Comparison of ENCODE assay signal across 9 mouse cellular contexts in the genomic region with DNA sequence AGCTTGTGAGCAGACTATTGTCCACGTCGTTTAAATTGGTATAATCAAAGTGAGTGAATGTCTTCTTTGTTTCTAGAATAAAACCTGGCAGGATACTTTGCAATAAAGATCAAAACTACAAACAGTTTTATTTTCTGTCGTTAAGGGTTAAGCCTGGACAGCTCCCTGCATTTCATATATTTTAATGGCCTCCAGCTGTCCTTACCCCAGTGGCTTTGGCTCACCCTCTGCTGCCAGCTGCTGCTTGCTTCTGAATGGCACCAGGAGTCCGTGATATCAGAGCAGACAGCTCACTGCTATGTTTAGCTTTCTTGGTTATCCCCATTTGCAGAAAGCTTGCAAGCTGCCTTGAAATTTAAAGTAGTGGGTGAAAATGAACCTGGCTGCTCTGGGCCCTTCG. TPM values are rescaled to one million over a fixed set of nuclear protein-coding genes. Genes with fewer than 3 reads are reported as not detected.
A peak's percentile ranks its signal among the peaks of the same experiment; 100 is the strongest.
DNase-seq lines count a peak whose midpoint lies in the region; ATAC-seq and TF ChIP-seq lines count a peak whose summit lies in the region.
"Had no signal": no experiment of that assay in that cellular context is flagged by ENCODE, and none has a peak within 500 bp of the region (broad histone marks: within the 10 kb centered on the region; RNA-seq: fewer than 3 reads in every experiment).

No protein-coding gene starts in this region.

- peaks cover 22% of the 10 kb centered on the region for H3K4me1 ChIP-seq in forebrain, embryonic 12.5 days
- peaks cover 14% of the 10 kb centered on the region for H3K4me1 ChIP-seq in hindbrain, postnatal 0 days (ENCODE audit: insufficient read depth, low read length)
- H3K4me1 ChIP-seq in midbrain, embryonic 12.5 days, result peaks cover 18% of the 10 kb centered on the region

- H3K9ac ChIP-seq in forebrain, embryonic 12.5 days, result peak overlapping the region; percentile 78
- H3K9ac ChIP-seq in hindbrain, postnatal 0 days (replicated peaks; ENCODE audit: low read length), result peak overlapping the region; percentile 79
- peak overlapping the region; percentile 80 for H3K9ac ChIP-seq in midbrain, embryonic 12.5 days (replicated peaks)

- peak overlapping the region; percentile 79 for H3K4me2 ChIP-seq in forebrain, embryonic 12.5 days
- peak overlapping the region; percentile 90 for H3K4me2 ChIP-seq in hindbrain, postnatal 0 days (ENCODE audit: low read depth, low read length)
- H3K4me2 ChIP-seq in midbrain, embryonic 12.5 days (replicated peaks), result peak overlapping the region; percentile 70

- peak overlapping the region; percentile 64 for H3K4me3 ChIP-seq in forebrain, embryonic 12.5 days (replicated peaks)
- H3K4me3 ChIP-seq in hindbrain, postnatal 0 days (ENCODE audit: low read length), result peak overlapping the region; percentile 73
- peak overlapping the region; percentile 72 for H3K4me3 ChIP-seq in midbrain, embryonic 12.5 days

- peak; percentile 27 to 42 for DNase-seq in cerebellum, postnatal 14 days
- no peak for DNase-seq in cerebellum, adult 11 months
- peak; percentile 53 for DNase-seq in A20 (ENCODE audit: low read depth, low spot score)
- DNase-seq in hindbrain, postnatal 0 days (ENCODE audit: low spot score), result peak; percentile 65
- no peak for DNase-seq in layer of hippocampus, postnatal 14 days (ENCODE audit: low spot score in 2 of 2)
- no peak for DNase-seq in urinary bladder, adult 18-20 months (ENCODE audit: low spot score in 2 of 2)

- no peak overlapping the region for H3K27ac ChIP-seq in forebrain, embryonic 12.5 days
- peak overlapping the region; percentile 82 for H3K27ac ChIP-seq in hindbrain, postnatal 0 days
- H3K27ac ChIP-seq in midbrain, embryonic 12.5 days (replicated peaks), result no peak overlapping the region

- ATAC-seq in forebrain, embryonic 12.5 days (ENCODE audit: low FRiP score), result no peak
- ATAC-seq in hindbrain, postnatal 0 days, result peak; percentile 41; the same call in 1 of the 2 replicates
- no peak for ATAC-seq in midbrain, embryonic 12.5 days (ENCODE audit: low FRiP score, low read depth)

- H3K9me3 ChIP-seq in forebrain, embryonic 12.5 days, result no peaks in the 10 kb centered on the region
- H3K9me3 ChIP-seq in hindbrain, postnatal 0 days (ENCODE audit: low read length), result no peaks in the 10 kb centered on the region
- H3K9me3 ChIP-seq in midbrain, embryonic 12.5 days, result no peaks in the 10 kb centered on the region

- WGBS in forebrain, embryonic 12.5 days, result 31% methylated on average over 5 of the region's 5 CpGs
- WGBS in hindbrain, postnatal 0 days, result 20% methylated on average over 5 of the region's 5 CpGs
- 35% methylated on average over 5 of the region's 5 CpGs for WGBS in midbrain, embryonic 12.5 days

- H3K36me3 ChIP-seq in forebrain, embryonic 12.5 days (replicated peaks), result peaks cover 17% of the 10 kb centered on the region
- peaks cover 18% of the 10 kb centered on the region; the same call in 1 of the 2 replicates for H3K36me3 ChIP-seq in hindbrain, postnatal 0 days (ENCODE audit: insufficient read depth, low read length)
- peaks cover 19% of the 10 kb centered on the region for H3K36me3 ChIP-seq in midbrain, embryonic 12.5 days

- TF ChIP-seq CTCF in hindbrain, postnatal 0 days (IDR thresholded peaks at IDR 0.05; ENCODE audit: low read depth), result no peak

- 0 out of 2 replicates have a peak, but pooled peaks cover under 1% of the 10 kb centered on the region for H3K27me3 ChIP-seq in forebrain, embryonic 12.5 days
- H3K27me3 ChIP-seq in hindbrain, postnatal 0 days (ENCODE audit: insufficient read depth, low read length), result no peaks in the 10 kb centered on the region
- H3K27me3 ChIP-seq in midbrain, embryonic 12.5 days, result no peaks in the 10 kb centered on the region

RNA-seq across cellular contexts. Expression of a gene that starts 0.9 kb away (rescaled TPM):
- polyA plus RNA-seq in forebrain, embryonic 12.5 days (2016; fragmentation: Nextera tagmentation; extraction: Ambion mirVana), result 131 and 135 TPM in 2 replicates
- total RNA-seq in hindbrain, postnatal 0 days (2014; rRNA removed), result 1.5 and 10.4 TPM in 2 replicates
- polyA plus RNA-seq in hindbrain, postnatal 0 days (2015; fragmentation: Nextera tagmentation; extraction: Ambion mirVana), result 56.0 and 73.6 TPM in 2 replicates
- 126 and 127 TPM in 2 replicates for polyA plus RNA-seq in midbrain, embryonic 12.5 days (2016; fragmentation: Nextera tagmentation; extraction: Ambion mirVana)
- 10 to 100 TPM; 12.9 to 17.9 TPM for total RNA-seq in layer of hippocampus, postnatal 14 days (2021)

RNA-seq across cellular contexts. Expression of a gene that starts 9.8 kb away (rescaled TPM):
- polyA plus RNA-seq in forebrain, embryonic 12.5 days (2016; fragmentation: Nextera tagmentation; extraction: Ambion mirVana), result 2.2 and 4.3 TPM in 2 replicates
- total RNA-seq in hindbrain, postnatal 0 days (2014; rRNA removed), result 4.7 and 8.2 TPM in 2 replicates
- 19.1 and 19.3 TPM in 2 replicates for polyA plus RNA-seq in hindbrain, postnatal 0 days (2015; fragmentation: Nextera tagmentation; extraction: Ambion mirVana)
- polyA plus RNA-seq in midbrain, embryonic 12.5 days (2016; fragmentation: Nextera tagmentation; extraction: Ambion mirVana), result 0.38 and 2.7 TPM in 2 replicates
- total RNA-seq in layer of hippocampus, postnatal 14 days (2021), result 1 to 10 TPM in 1 of 2 experiments, under 1 TPM in 1; 0.52 to 7.6 TPM

RNA-seq across cellular contexts. Expression of a gene that starts 19.3 kb away (rescaled TPM):
- polyA plus RNA-seq in forebrain, embryonic 12.5 days (2016; fragmentation: Nextera tagmentation; extraction: Ambion mirVana), result not detected in 2 replicates
- not detected in 2 replicates for total RNA-seq in hindbrain, postnatal 0 days (2014; rRNA removed)
- polyA plus RNA-seq in hindbrain, postnatal 0 days (2015; fragmentation: Nextera tagmentation; extraction: Ambion mirVana), result not detected in 2 replicates
- polyA plus RNA-seq in midbrain, embryonic 12.5 days (2016; fragmentation: Nextera tagmentation; extraction: Ambion mirVana), result not detected in 2 replicates
- total RNA-seq in layer of hippocampus, postnatal 14 days (2021), result not detected
- total RNA-seq: left cerebral cortex, postnatal 14 days had no signal

RNA-seq across cellular contexts. Expression of a gene that starts 57.3 kb away (rescaled TPM):
- polyA plus RNA-seq in forebrain, embryonic 12.5 days (2016; fragmentation: Nextera tagmentation; extraction: Ambion mirVana), result 0.26 TPM in 1 of 2 replicates, not detected in the other
- 0.05 TPM in 1 of 2 replicates, not detected in the other for total RNA-seq in hindbrain, postnatal 0 days (2014; rRNA removed)
- 0.16 and 0.42 TPM in 2 replicates for polyA plus RNA-seq in hindbrain, postnatal 0 days (2015; fragmentation: Nextera tagmentation; extraction: Ambion mirVana)
- polyA plus RNA-seq in midbrain, embryonic 12.5 days (2016; fragmentation: Nextera tagmentation; extraction: Ambion mirVana), result not detected in 2 replicates
- not detected for total RNA-seq in layer of hippocampus, postnatal 14 days (2021)
- total RNA-seq: left cerebral cortex, postnatal 14 days had no signal

Comparison
In these comparisons a context has a peak if more than half of its experiments do, and no peak if none do; other contexts are left out.
1. DNase-seq: peak in cerebellum, postnatal 14 days (2 of 2), A20 (single experiment) and hindbrain, postnatal 0 days (single experiment); none in cerebellum, adult 11 months (single experiment), layer of hippocampus, postnatal 14 days (0 of 2) and urinary bladder, adult 18-20 months (0 of 2).
2. Peak in every context shown above with its lines, with median percentiles within 50 percentile points of each other: H3K4me2 ChIP-seq, H3K4me3 ChIP-seq and H3K9ac ChIP-seq.